Mouse (Mus musculus): ENCODE data around the gene Ppargc1a.

DNA sequence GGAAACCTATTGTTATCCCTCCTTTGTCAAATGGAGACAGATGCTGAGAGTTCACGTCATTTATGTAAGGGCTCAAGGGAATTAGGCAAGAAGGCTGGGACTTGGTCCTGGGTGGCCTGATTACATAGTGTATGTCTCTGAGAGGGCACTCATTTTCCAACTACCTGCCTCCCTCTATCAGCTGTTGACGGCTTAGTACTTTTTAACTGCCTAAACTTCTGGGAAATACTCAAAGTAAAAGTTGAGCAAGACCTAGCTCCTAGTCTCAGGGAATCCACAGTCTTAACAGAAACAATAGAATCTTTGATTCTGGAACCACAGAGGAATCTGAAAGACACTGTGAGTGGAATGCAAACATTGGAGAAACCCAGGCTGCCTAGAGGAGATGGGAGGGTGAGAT, 6.2 kb upstream of the Ppargc1a start:
- no peak for TF ChIP-seq CTCF (IDR thresholded peaks at IDR 0.05; ENCODE audit: low read depth, low read length)
- no peak for TF ChIP-seq POLR2A (IDR thresholded peaks at IDR 0.05; ENCODE audit: borderline replicate concordance, low read depth, low read length)

Data from bone marrow macrophage, adult 2 months (primary cell).